Mouse (Mus musculus): ENCODE data around the gene Col11a2. TPM values are rescaled to one million over a fixed set of nuclear protein-coding genes. Genes with fewer than 3 reads are reported as not detected.

Col11a2 gene
- polyA plus RNA-seq, 1 experiment from 2014 or later: 56.6 TPM

DNA sequence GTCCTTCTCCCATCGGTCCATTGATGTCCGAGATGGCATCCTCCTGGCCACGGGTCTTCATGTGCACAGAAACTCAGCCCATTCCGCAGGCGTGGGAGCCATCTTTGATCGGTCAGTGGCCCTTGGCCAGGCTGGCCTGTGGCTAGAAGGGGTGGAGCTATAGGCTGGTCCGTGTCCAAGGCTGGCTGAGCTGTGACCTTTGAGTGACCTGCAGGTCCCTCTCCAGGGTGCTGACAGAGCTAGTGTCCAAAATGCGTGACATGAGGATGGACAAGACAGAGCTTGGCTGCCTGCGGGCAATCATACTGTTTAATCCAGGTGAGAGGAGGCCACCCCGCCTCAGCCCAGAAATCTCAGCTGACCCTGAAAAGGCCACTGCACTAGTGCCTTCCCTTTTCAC lies 2.6 kb upstream of the Col11a2 start:
- peaks cover 48% of the 10 kb centered on the region for H3K36me3 ChIP-seq
- ATAC-seq (ENCODE audit: low FRiP score, low read depth): no peak
- peaks cover 53% of the 10 kb centered on the region for H3K4me1 ChIP-seq
- H3K9me3 ChIP-seq: no peaks in the 10 kb centered on the region
- H3K9ac ChIP-seq: no peak overlapping the region
- H3K27me3 ChIP-seq: peaks cover 35% of the 10 kb centered on the region
- WGBS: 81% methylated on average over 10 of the region's 10 CpGs
- no peak overlapping the region for H3K4me2 ChIP-seq (replicated peaks)
- H3K4me3 ChIP-seq: no peak overlapping the region
- no peak overlapping the region for H3K27ac ChIP-seq

DNA sequence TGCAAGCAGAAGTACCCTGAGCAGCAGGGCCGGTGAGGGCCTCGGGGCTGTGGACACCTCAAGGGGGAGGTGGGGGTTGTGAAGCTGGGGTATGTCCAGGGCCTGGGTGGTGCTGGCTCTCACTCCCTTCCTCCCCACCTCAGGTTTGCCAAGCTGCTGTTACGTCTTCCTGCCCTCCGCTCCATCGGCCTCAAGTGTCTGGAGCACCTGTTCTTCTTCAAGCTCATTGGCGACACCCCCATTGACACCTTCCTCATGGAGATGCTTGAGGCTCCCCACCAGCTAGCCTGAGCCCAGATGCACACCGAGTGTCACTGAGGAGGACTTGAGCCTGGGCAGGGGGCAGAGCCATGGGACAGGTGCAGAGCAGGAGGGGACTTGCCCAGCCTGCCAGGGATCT lies 2.0 kb upstream of the Col11a2 start:
- H3K4me1 ChIP-seq: peaks cover 59% of the 10 kb centered on the region
- H3K4me3 ChIP-seq: no peak overlapping the region
- H3K9ac ChIP-seq: no peak overlapping the region
- H3K36me3 ChIP-seq: peaks cover 48% of the 10 kb centered on the region
- no peaks in the 10 kb centered on the region for H3K9me3 ChIP-seq
- H3K27me3 ChIP-seq: peaks cover 41% of the 10 kb centered on the region
- H3K4me2 ChIP-seq (replicated peaks): no peak overlapping the region
- H3K27ac ChIP-seq: peak overlapping the region; percentile 78; the same call in 1 of the 2 replicates
- 91% methylated on average over 7 of the region's 7 CpGs for WGBS
- no peak for ATAC-seq (ENCODE audit: low FRiP score, low read depth)

DNA sequence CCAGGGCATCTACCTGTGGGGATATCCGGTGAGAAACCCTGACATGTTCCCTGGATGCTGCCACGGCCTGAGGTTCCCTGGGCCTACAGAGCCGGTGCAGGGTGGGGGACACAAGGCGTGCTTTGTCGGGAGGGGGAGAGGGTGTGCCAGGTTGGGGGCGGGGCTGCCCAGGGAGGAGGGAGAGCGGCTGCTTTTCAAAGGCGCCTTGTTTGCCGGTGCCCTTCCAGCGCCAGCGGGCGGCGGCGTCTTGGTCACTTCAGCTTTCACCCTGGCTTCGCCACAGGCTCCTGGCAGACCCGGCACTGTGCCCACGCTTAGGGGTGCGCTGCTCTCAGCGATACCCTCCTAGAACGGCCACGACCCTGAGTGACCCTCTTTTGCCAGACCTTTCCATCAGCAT lies 797 bp upstream of the Col11a2 start:
- peak overlapping the region; percentile 78 for H3K27ac ChIP-seq
- H3K4me3 ChIP-seq: peak overlapping the region; percentile 44
- ATAC-seq (ENCODE audit: low FRiP score, low read depth): peak; percentile 21
- peaks cover 51% of the 10 kb centered on the region for H3K4me1 ChIP-seq
- H3K9me3 ChIP-seq: no peaks in the 10 kb centered on the region
- H3K36me3 ChIP-seq: peaks cover 47% of the 10 kb centered on the region
- peak overlapping the region; percentile 64 for H3K4me2 ChIP-seq (replicated peaks)
- peak overlapping the region; percentile 69; the same call in 1 of the 2 replicates for H3K9ac ChIP-seq
- H3K27me3 ChIP-seq: peaks cover 48% of the 10 kb centered on the region
- 18% methylated on average over 20 of the region's 21 CpGs for WGBS

DNA sequence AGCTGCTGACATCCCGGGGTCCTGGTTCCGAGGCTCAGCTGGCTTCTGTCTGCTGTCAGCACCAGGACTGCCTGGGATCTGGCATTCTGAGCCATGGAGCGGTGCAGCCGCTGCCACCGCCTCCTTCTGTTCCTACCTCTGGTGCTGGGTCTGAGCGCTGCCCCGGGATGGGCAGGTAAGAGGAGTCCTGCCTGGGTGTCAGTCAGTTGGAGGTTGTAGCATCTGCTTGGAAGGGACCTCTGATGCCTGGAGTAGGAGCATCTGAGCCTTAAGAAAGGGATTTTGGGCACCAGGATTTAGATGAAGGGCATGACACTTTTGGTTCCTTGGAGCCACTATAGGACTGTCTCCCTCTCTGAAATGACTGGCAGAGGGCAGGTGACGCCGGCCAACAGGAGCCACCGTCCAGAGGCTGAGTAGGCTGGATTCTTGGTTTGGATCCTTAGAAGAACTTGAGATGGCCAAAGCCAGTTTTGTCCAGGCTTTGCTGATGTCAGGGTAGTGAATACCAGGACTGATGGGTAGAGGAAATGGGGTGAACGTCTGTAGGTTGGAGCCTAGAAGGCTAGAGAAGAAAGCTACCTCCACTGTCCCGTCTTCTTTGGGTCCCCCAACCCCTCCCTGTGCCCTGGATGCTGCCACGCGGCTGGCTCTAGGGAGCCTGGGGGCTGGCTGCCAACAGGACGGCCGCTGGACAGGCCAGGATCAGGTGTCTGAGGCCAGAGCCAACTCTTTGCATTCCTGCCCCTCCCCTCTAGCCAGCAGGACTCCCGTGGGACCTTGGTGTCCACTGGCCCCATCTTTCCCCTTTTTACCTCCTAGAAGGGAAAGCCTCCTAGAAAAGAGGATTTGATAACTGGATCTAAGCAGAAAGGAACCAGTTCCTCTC lies 569 bp downstream of the Col11a2 start:
- peaks cover 48% of the 10 kb centered on the region for H3K27me3 ChIP-seq

DNA sequence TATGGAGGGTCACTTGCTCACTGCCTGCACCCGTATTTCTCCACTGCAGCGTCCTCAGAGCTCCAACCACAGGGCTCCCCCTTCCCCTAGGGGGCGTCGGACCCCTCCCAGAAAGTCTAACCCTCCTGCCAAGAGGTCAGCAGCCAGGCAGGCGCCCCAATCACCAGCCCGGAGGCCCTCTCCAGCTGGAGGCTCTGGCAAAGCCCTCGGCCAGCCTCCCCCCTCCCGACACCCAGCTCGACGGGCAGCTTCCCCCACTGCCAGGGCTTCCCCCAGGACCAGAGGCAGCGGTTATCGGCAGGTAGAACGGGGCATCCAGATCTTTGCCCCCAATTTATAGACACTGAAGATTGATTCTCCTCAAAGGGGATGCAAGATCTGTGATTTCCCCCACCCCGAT lies 6.7 kb downstream of the Col11a2 start:
- H3K36me3 ChIP-seq: peaks cover 21% of the 10 kb centered on the region
- WGBS: 75% methylated on average over 14 of the region's 14 CpGs
- H3K4me1 ChIP-seq: peaks cover 14% of the 10 kb centered on the region
- H3K9me3 ChIP-seq: peaks cover 12% of the 10 kb centered on the region; the same call in 1 of the 2 replicates
- no peak for ATAC-seq (ENCODE audit: low FRiP score, low read depth)
- peaks cover 19% of the 10 kb centered on the region for H3K27me3 ChIP-seq
- no peak overlapping the region for H3K9ac ChIP-seq
- no peak overlapping the region for H3K27ac ChIP-seq
- H3K4me2 ChIP-seq (replicated peaks): no peak overlapping the region
- H3K4me3 ChIP-seq: no peak overlapping the region

More for the DNA sequence above, 569 bp downstream of the Col11a2 start:
- ATAC-seq (ENCODE audit: low FRiP score, low read depth): no peak
- Histone ChIP-seq H3K9ac (peak overlapping the region; percentile 69), H3K4me3 (peak overlapping the region; percentile 44), H3K4me1 (peaks cover 45% of the 10 kb centered on the region), H3K4me2 (replicated peaks) (peak overlapping the region; percentile 64), H3K27ac (peak overlapping the region; percentile 76), H3K36me3 (peaks cover 36% of the 10 kb centered on the region), H3K9me3 (no peaks in the 10 kb centered on the region)
- WGBS: 25% methylated on average over 17 of the region's 17 CpGs

DNA sequence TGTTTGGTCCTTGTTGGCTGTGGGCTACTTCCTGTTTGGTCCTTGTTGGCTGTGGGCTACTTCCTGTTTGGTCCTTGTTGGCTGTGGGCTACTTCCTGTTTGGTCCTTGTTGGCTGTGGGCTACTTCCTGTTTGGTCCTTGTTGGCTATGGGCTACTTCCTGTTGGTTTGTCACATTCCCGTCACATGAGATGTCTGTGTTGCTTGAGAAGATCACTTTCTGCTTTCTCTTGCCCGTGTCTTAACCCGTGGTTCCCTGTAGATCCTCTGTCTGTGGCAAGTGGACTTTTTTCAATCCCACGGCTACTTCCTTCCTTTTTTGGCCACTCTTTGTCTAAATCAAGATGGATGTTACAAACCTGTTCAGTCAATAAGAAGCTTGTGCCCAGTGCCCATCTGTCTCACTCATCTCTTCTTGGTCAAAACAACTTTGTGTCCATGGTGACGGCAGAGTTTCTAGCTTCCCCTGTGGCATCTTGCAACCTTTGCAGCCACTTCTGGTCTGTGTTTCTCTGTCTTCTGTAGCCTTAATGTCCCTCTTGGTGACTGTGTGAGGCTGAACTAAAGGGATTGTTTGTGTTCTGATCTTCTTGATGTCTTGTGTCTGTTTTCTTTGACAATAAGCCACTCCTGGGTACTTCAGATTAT lies 8.3 kb downstream of the Col11a2 start:
- peaks cover 34% of the 10 kb centered on the region for H3K36me3 ChIP-seq
- no peaks in the 10 kb centered on the region for H3K4me1 ChIP-seq
- peaks cover 12% of the 10 kb centered on the region; the same call in 1 of the 2 replicates for H3K9me3 ChIP-seq
- H3K27ac ChIP-seq: no peak overlapping the region
- ATAC-seq (ENCODE audit: low FRiP score, low read depth): no peak
- H3K4me3 ChIP-seq: no peak overlapping the region
- 95% methylated on average over 5 of the region's 5 CpGs for WGBS
- 0 out of 2 replicates have a peak, but pooled peaks cover 4% of the 10 kb centered on the region for H3K27me3 ChIP-seq
- no peak overlapping the region for H3K4me2 ChIP-seq (replicated peaks)
- no peak overlapping the region for H3K9ac ChIP-seq

DNA sequence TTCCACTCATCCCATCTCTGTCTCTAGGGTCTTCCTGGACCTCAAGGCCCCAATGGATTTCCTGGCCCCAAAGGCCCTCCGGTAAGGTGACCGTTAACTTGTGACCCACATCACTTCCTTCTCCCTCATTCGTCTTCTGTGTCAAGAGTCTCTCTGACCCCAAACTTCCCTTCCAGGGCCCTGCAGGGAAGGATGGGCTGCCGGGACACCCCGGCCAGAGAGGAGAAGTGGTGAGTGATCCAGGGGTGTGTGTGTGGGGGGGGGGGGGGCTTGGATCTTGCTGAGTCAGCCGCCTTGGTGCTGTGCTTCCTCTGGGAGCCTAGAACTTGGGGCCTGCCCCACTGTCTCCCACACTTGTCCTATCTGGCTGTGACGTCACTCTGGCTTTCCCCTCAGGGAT lies 18.0 kb downstream of the Col11a2 start:
- H3K4me2 ChIP-seq (replicated peaks): no peak overlapping the region
- H3K36me3 ChIP-seq: peaks cover 27% of the 10 kb centered on the region
- no peak overlapping the region for H3K4me3 ChIP-seq
- H3K4me1 ChIP-seq: no peaks in the 10 kb centered on the region
- H3K9me3 ChIP-seq: no peaks in the 10 kb centered on the region
- no peak overlapping the region for H3K9ac ChIP-seq
- H3K27me3 ChIP-seq: no peaks in the 10 kb centered on the region
- ATAC-seq (ENCODE audit: low FRiP score, low read depth): no peak
- 71% methylated on average over 7 of the region's 7 CpGs for WGBS
- H3K27ac ChIP-seq: no peak overlapping the region

DNA sequence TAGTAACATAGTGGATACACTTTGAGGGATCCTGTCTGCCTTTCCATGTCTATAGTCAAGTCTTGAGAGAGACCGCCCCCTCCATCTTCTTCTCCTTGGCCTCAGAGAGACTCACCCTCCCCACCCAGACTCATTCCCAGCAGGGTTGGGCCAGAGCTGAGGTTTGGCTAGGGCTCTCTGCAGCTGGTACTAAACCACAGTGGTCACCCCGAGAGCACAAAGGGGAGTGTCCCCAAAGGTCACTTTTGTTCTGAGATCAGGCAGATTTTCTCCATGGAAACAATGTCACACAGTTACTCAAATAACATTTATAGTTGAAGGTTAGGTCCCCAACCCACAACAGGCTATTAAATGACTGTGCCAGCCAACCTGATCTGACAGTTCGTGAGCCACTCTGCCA lies 29.6 kb downstream of the Col11a2 start:
- Histone ChIP-seq H3K4me3 (no peak overlapping the region), H3K27me3 (no peaks in the 10 kb centered on the region; the same call in 1 of the 2 replicates), H3K9ac (no peak overlapping the region), H3K4me2 (replicated peaks) (no peak overlapping the region), H3K9me3 (peaks cover 4% of the 10 kb centered on the region; the same call in 1 of the 2 replicates), H3K27ac (no peak overlapping the region), H3K4me1 (no peaks in the 10 kb centered on the region), H3K36me3 (peaks cover 15% of the 10 kb centered on the region; the same call in 1 of the 2 replicates)
- no peak for ATAC-seq (ENCODE audit: low FRiP score, low read depth)
- WGBS: 53% methylated on average over 3 of the region's 3 CpGs

DNA sequence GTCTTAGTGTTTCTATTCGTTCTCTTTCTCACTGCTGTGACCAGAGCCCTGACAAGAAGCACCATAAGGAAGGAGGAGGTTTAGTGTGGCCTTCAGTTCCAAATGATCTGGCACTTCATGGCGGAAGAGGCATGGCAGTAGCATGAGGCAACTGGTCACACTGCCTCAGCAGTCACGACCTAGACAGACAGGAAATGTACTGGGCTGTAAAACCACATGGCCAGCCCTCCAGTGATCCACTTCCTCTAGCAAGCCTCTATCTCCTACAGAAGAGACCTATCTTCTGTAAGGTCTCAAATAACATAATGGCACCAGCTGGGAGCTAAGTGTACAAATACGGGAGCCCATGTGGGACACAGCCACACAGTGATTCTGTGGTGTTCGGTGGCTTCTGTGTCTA lies 32.9 kb downstream of the Col11a2 start:
- Histone ChIP-seq H3K4me3 (no peak overlapping the region), H3K27me3 (peaks cover 19% of the 10 kb centered on the region), H3K27ac (no peak overlapping the region), H3K36me3 (no peaks in the 10 kb centered on the region), H3K4me1 (no peaks in the 10 kb centered on the region), H3K4me2 (replicated peaks) (no peak overlapping the region), H3K9me3 (peaks cover 4% of the 10 kb centered on the region), H3K9ac (no peak overlapping the region)
- ATAC-seq (ENCODE audit: low FRiP score, low read depth): no peak
- WGBS: 74% methylated on average over 5 of the region's 5 CpGs

DNA sequence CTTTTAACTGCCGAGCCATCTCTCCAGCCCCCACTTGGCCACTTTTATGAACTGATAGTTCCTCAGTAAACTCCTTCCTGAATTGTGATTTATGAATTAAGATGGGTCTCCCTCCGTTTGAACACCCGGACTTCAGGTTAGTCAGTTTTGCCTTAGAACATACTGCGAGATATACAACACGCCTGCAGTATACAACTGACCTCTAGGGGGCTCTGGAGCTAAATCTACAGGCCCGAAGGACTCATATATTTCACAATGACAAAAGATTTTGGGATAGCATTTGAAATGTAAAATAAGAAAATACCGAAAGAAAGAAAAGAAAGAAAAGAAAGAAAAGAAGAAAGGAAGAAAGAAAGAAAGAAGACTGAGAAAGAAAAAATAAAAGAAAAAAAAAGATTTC lies 36.0 kb downstream of the Col11a2 start:
- no peak overlapping the region for H3K9ac ChIP-seq
- WGBS: 44% methylated on average over 7 of the region's 7 CpGs
- no peak overlapping the region for H3K4me3 ChIP-seq
- H3K27me3 ChIP-seq: peaks cover 23% of the 10 kb centered on the region
- no peak for ATAC-seq (ENCODE audit: low FRiP score, low read depth)
- no peaks in the 10 kb centered on the region for H3K4me1 ChIP-seq
- no peak overlapping the region for H3K4me2 ChIP-seq (replicated peaks)
- no peak overlapping the region for H3K27ac ChIP-seq
- peaks cover 3% of the 10 kb centered on the region for H3K9me3 ChIP-seq
- no peaks in the 10 kb centered on the region for H3K36me3 ChIP-seq

DNA sequence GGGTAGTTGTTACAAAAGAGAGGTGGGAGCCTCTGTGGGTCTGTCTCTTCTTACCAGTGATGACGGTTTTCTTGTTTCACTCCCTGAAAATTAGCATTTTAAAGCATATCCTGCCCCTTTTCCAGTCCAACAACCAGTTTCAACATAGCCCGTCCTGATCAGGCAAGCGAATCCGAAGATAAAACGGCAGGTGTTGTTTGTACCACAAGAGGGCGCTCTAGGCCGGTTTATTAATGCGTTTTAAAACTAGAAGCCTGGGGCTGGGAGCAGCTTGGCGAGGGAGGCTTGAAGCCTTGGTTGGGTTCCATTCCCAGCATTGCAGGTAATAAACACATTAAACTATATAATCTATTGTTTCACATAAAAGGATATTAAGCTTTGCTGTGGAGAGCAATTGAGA lies 38.3 kb downstream of the Col11a2 start:
- H3K27ac ChIP-seq: no peak overlapping the region
- no peaks in the 10 kb centered on the region; the same call in 1 of the 2 replicates for H3K9me3 ChIP-seq
- no peaks in the 10 kb centered on the region for H3K36me3 ChIP-seq
- H3K4me2 ChIP-seq (replicated peaks): no peak overlapping the region
- no peaks in the 10 kb centered on the region for H3K4me1 ChIP-seq
- 1% methylated on average over 9 of the region's 9 CpGs for WGBS
- no peak overlapping the region for H3K4me3 ChIP-seq
- no peak overlapping the region for H3K9ac ChIP-seq
- no peak for ATAC-seq (ENCODE audit: low FRiP score, low read depth)
- peaks cover 23% of the 10 kb centered on the region for H3K27me3 ChIP-seq

DNA sequence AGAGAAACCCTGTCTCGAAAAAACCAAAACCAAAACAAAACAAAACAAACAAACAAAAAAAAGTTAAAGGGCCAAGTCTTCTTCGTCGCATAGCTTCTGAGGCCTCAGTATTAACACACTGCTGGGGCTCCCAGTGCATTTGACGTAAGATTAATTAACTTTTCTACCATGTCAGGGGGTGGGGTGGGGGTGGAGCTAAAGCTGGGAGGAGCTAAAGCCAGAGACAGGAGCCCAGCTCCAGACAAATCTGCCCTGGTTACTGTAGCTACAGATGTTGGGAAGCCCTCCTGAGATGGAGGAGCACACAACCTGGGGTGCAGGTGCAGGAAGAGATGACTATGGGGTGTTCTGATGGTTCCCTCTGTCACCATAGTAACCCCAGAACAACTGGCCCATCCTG lies 38.9 kb downstream of the Col11a2 start:
- Histone ChIP-seq H3K36me3 (no peaks in the 10 kb centered on the region), H3K27me3 (peaks cover 27% of the 10 kb centered on the region), H3K4me2 (replicated peaks) (no peak overlapping the region), H3K4me1 (peaks cover 5% of the 10 kb centered on the region; the same call in 1 of the 2 replicates), H3K4me3 (no peak overlapping the region), H3K27ac (no peak overlapping the region), H3K9me3 (no peaks in the 10 kb centered on the region; the same call in 1 of the 2 replicates), H3K9ac (no peak overlapping the region)
- 64% methylated on average over 4 of the region's 4 CpGs for WGBS
- no peak for ATAC-seq (ENCODE audit: low FRiP score, low read depth)

Data from limb, embryonic 13.5 days (tissue).